Mouse (Mus musculus) gastrocnemius, postnatal 36 days (tissue): ENCODE data around the gene Ptprn. TPM values are rescaled to one million over a fixed set of nuclear protein-coding genes. Genes with fewer than 3 reads are reported as not detected.
"Not testable (repeated sequence)": the region's sequence is repeated elsewhere in the genome, so short reads cannot be mapped to it uniquely, and the experiment has no call there.

Experiments
- DNase-seq, 2 experiments: peaks; one replicate each; pipeline ENCODE4 v3.0.0; 2022
- intact Hi-C: fragments of 180-260 bp; cut with DNase I; formaldehyde crosslinking; loops from one replicate; pipeline ENCODE4 v1.15.1; 2025
- total RNA-seq, 2 experiments: library from RNA; stranded (reverse); gene quantifications; 2 replicates each; pipeline ENCODE4 v1.2.3; 2021

Gene Ptprn
- total RNA-seq, 2 experiments from 2014 or later: 0.10 TPM; not detected in 1

GRCm38 (mm10) chr1:75253849-75254624, 10.3 kb downstream of the Ptprn start:
- intact Hi-C loops: loop anchor here (5.0 kb wide), 1 partner anchor 63 kb away; the partner anchor contains the start of gene Dnpep
- DNase-seq: peak; percentile 72 to 73

GRCm38 (mm10) chr1:75253029-75253428, 11.3 kb downstream of the Ptprn start:
- intact Hi-C loops: loop anchor here (5.0 kb wide), 1 partner anchor 64 kb away; the partner anchor contains the start of gene Dnpep
- DNase-seq: no peak

- no peak for DNase-seq
- intact Hi-C loops: loop anchor here (5.0 kb wide), 1 partner anchor 65 kb away; the partner anchor contains the start of gene Dnpep
Measured at GRCm38 (mm10) chr1:75252308-75252707, 12.0 kb downstream of the Ptprn start.

- peak; percentile 60 to 71 for DNase-seq
- intact Hi-C loops: loop anchor here (5.0 kb wide), 1 partner anchor 66 kb away; the partner anchor contains the start of gene Dnpep
Measured at GRCm38 (mm10) chr1:75251112-75251970, 13.0 kb downstream of the Ptprn start.

GRCm38 (mm10) chr1:75250498-75250897, 13.8 kb downstream of the Ptprn start:
- intact Hi-C loops: loop anchor here (5.0 kb wide), 1 partner anchor 67 kb away; the partner anchor contains the start of gene Dnpep
- no peak for DNase-seq

GRCm38 (mm10) chr1:75248041-75248772, 16.1 kb downstream of the Ptprn start:
- DNase-seq: peak in 1 of 2 experiments; percentile 45
- intact Hi-C loops: no loop called here

GRCm38 (mm10) chr1:75247071-75247930, 17.0 kb downstream of the Ptprn start:
- DNase-seq: no peak
- intact Hi-C loops: no loop called here

- intact Hi-C loops: no loop called here
- DNase-seq: no peak
Measured at GRCm38 (mm10) chr1:75244836-75245235, 19.5 kb downstream of the Ptprn start.

- intact Hi-C loops: no loop called here
- no peak for DNase-seq
Measured at GRCm38 (mm10) chr1:75244175-75244826, 20.0 kb downstream of the Ptprn start.

- intact Hi-C loops: no loop called here
- DNase-seq: no peak
Measured at GRCm38 (mm10) chr1:75243411-75243810, 20.9 kb downstream of the Ptprn start.

GRCm38 (mm10) chr1:75239591-75239990, 24.7 kb downstream of the Ptprn start:
- intact Hi-C loops: no loop called here
- no peak for DNase-seq

- intact Hi-C loops: no loop called here
- peak; percentile 83 to 87 for DNase-seq
Measured at GRCm38 (mm10) chr1:75236117-75237050, 27.9 kb downstream of the Ptprn start, which contains the start of gene Dnajb2. Gene Dnajb2, plus strand, starts transcription at chr1:75236406.

- DNase-seq: no peak
- intact Hi-C loops: no loop called here
Measured at GRCm38 (mm10) chr1:75234606-75235005, 29.7 kb downstream of the Ptprn start.

- DNase-seq, intact Hi-C loops: not testable (repeated sequence)
Measured at GRCm38 (mm10) chr1:75232489-75232888, 31.8 kb downstream of the Ptprn start.

GRCm38 (mm10) chr1:75231664-75232152, 32.6 kb downstream of the Ptprn start, which contains the start of gene A630095N17Rik:
Gene A630095N17Rik, minus strand, starts transcription at chr1:75232102.
- intact Hi-C loops: no loop called here
- no peak for DNase-seq

- intact Hi-C loops: no loop called here
Measured at GRCm38 (mm10) chr1:75231224-75231623, 33.1 kb downstream of the Ptprn start.

GRCm38 (mm10) chr1:75230335-75230994, 33.8 kb downstream of the Ptprn start:
- no peak for DNase-seq
- intact Hi-C loops: no loop called here

More at GRCm38 (mm10) chr1:75231224-75231623, 33.1 kb downstream of the Ptprn start:
- DNase-seq: no peak
